Mouse (Mus musculus) ES-Bruce4 (cell line): ENCODE measurements around the gene Gm5478. TPM values are rescaled to one million over a fixed set of nuclear protein-coding genes. Genes with fewer than 3 reads are reported as not detected.

Experiments
- H3K27ac ChIP-seq: 2 replicates; pipeline ENCODE4 v1.5.1; 2012; ENCODE audit warnings: low read length, inconsistent platforms; ENCODE audit not compliant: insufficient read depth
- H3K27me3 ChIP-seq: 2 replicates; pipeline ENCODE4 v1.6.1; 2012; ENCODE audit warnings: mild to moderate bottlenecking, low read length, inconsistent platforms; ENCODE audit not compliant: control insufficient read depth, poor library complexity, insufficient read depth, severe bottlenecking
- H3K36me3 ChIP-seq: 2 replicates; pipeline ENCODE4 v1.6.1; 2012; ENCODE audit warnings: inconsistent platforms, mild to moderate bottlenecking, low read length, moderate library complexity; ENCODE audit not compliant: control insufficient read depth, poor library complexity, insufficient read depth, severe bottlenecking
- H3K4me1 ChIP-seq: one replicate; pipeline ENCODE4 v1.8.1; 2011; ENCODE audit warnings: low read length; ENCODE audit not compliant: control insufficient read depth, insufficient read depth
- H3K4me3 ChIP-seq: 2 replicates; pipeline ENCODE4 v1.5.1; 2011; ENCODE audit warnings: low read depth, mild to moderate bottlenecking, low read length
- H3K9ac ChIP-seq: 2 replicates; pipeline ENCODE4 v1.6.1; 2012; ENCODE audit warnings: low read depth, mild to moderate bottlenecking, inconsistent platforms; ENCODE audit not compliant: poor library complexity, severe bottlenecking
- H3K9me3 ChIP-seq: replicated peaks from 2 replicates; pipeline ENCODE4 v1.6.1; 2012; ENCODE audit warnings: mild to moderate bottlenecking, low read length, inconsistent platforms; ENCODE audit not compliant: control insufficient read depth, poor library complexity, insufficient read depth, severe bottlenecking
- CTCF ChIP-seq: IDR thresholded peaks from one replicate; pipeline ENCODE4 v1.8.1; 2011; ENCODE audit warnings: low read depth, low read length
- EP300 ChIP-seq: IDR thresholded peaks from 2 replicates; pipeline ENCODE4 v1.6.1; 2011; ENCODE audit warnings: low read depth, low read length; ENCODE audit not compliant: insufficient read depth
- POLR2A ChIP-seq: IDR thresholded peaks from one replicate; pipeline ENCODE4 v1.8.1; 2011; ENCODE audit warnings: low read length; ENCODE audit not compliant: insufficient read depth
- polyA plus RNA-seq: library from polyadenylated mRNA; stranded (reverse); fragments of >200 nt; gene quantifications from 2 replicates; pipeline ENCODE4 v1.2.4, GENCODE M21; 2011; ENCODE audit warnings: low read depth; ENCODE audit not compliant: missing spikeins, insufficient read depth, insufficient read length

The Gm5478 gene
- polyA plus RNA-seq, 1 experiment, result not detected

DNA sequence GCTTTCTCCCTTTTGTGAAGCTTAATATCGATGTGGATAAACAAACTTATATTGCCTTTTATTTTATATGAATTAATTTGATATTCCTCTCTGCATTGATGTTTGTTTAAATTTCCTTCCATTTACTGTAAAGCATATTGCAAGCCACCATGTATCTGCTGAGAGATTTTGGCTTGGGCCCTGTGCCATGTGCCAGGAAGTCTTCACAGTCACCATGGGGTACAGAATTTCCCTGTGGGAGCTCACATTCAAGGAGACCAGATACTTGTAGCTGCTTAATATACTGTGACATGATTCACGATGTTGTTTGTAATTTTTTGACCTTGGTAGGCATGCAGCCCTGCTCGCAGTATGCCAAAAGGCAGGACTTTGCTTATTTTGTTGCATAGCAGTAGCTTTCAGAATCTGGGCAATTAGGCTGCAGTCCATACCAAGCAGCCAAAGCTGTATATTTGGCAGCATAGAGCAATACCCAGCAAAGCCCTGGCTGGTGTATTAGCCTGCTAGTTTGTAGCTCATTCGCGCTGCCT lies 5.6 kb upstream of the Gm5478 start:
- H3K27ac ChIP-seq, result no peak overlapping the region
- H3K4me3 ChIP-seq, result no peak overlapping the region
- H3K9me3 ChIP-seq, result no peaks in the 10 kb centered on the region
- no peak overlapping the region for H3K9ac ChIP-seq
- H3K4me1 ChIP-seq, result no peaks in the 10 kb centered on the region
- TF ChIP-seq CTCF (no peak), POLR2A (no peak), EP300 (no peak)
- no peaks in the 10 kb centered on the region for H3K27me3 ChIP-seq
- H3K36me3 ChIP-seq, result no peaks in the 10 kb centered on the region

DNA sequence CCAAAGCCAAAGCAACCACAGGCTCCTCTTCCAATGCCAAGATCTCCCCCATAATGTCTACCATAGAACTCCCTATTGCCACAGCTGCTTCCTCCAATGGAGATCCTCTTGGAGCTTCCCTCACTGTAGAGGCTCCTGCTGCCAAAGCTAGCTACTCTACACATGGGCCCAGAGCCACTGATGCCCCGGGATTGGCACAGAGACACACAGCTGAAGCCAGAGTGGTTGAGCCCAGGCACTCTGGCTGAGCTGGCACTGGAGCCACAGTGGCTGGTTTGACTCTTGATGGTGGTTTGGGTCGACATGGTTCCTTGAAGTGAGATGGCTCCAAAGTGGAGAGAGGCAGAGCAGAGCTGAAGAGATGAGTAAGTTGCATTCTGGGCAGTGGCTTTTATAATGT lies 19.3 kb downstream of the Gm5478 start, which contains the start of gene Gm5414:
Gm5414 (minus strand) TSS at position 305 of the 400 bp plus-strand sequence.
- Histone ChIP-seq H3K9me3 (no peaks in the 10 kb centered on the region), H3K9ac (no peak within 1 kb of the TSS), H3K27ac (no peak within 1 kb of the TSS), H3K4me3 (no peak within 1 kb of the TSS), H3K36me3 (no peaks in the 10 kb centered on the region), H3K4me1 (no peaks in the 10 kb centered on the region), H3K27me3 (no peaks in the 10 kb centered on the region)
- TF ChIP-seq EP300 (no peak), POLR2A (no peak), CTCF (no peak)

DNA sequence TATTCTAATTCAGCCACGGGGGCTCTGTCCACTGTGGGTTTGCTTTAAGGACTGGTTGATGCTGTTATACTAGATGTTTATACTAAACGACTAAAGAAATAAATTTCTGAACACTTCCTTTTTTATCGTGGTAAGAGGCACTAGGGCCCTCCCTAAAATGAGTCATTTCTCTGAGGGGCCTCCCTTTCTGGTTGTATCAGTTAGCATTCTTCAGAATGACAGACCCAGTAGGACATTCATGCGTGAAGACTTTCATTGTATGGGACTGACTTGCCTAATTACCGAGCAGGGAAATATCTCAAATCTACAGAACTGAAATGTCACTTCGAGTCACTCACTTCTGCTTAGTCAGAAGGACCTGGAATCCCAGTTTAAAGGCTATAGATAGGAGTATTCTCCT lies 48.1 kb downstream of the Gm5478 start:
- Histone ChIP-seq H3K4me1 (no peaks in the 10 kb centered on the region), H3K27ac (no peak overlapping the region), H3K9ac (no peak overlapping the region), H3K9me3 (peaks cover 3% of the 10 kb centered on the region; the same call in 1 of the 2 replicates), H3K4me3 (no peak overlapping the region), H3K36me3 (no peaks in the 10 kb centered on the region), H3K27me3 (no peaks in the 10 kb centered on the region)
- no peak for TF ChIP-seq CTCF
- TF ChIP-seq POLR2A, result no peak
- no peak for TF ChIP-seq EP300

Other genes with a start within 250 kb of the Gm5478 start
- 30.7 and 36.4 TPM in 2 replicates for gene Krt7, start 236.3 kb downstream of the Gm5478 start, polyA plus RNA-seq
- gene Krt87, start 208.6 kb downstream of the Gm5478 start, polyA plus RNA-seq, result not detected in 2 replicates
- gene Krt88, start 199.6 kb downstream of the Gm5478 start, polyA plus RNA-seq, result not detected in 2 replicates
- not detected in 2 replicates for gene Krt81, start 183.6 kb downstream of the Gm5478 start, polyA plus RNA-seq
- gene Krt86, start 173.9 kb downstream of the Gm5478 start, polyA plus RNA-seq, result not detected in 2 replicates
- not detected in 2 replicates for gene Krt83, start 155.9 kb downstream of the Gm5478 start, polyA plus RNA-seq
- gene Gm49425, start 130.1 kb downstream of the Gm5478 start, polyA plus RNA-seq, result not detected in 2 replicates
- not detected in 2 replicates for gene Krt84, start 114.6 kb downstream of the Gm5478 start, polyA plus RNA-seq
- gene Krt82, start 96.7 kb downstream of the Gm5478 start, polyA plus RNA-seq, result not detected in 2 replicates
- not detected in 2 replicates for gene Krt90, start 84.4 kb downstream of the Gm5478 start, polyA plus RNA-seq
- not detected in 2 replicates for gene Krt75, start 73.5 kb downstream of the Gm5478 start, polyA plus RNA-seq
- gene Gm5414, start 19.2 kb downstream of the Gm5478 start, polyA plus RNA-seq, result not detected in 2 replicates
- gene Krt6b, start 32.9 kb upstream of the Gm5478 start, polyA plus RNA-seq, result not detected in 2 replicates
- not detected in 2 replicates for gene Krt6a, start 46.9 kb upstream of the Gm5478 start, polyA plus RNA-seq
- not detected in 2 replicates for gene Krt5, start 65.5 kb upstream of the Gm5478 start, polyA plus RNA-seq
- gene Krt71, start 95.7 kb upstream of the Gm5478 start, polyA plus RNA-seq, result not detected in 2 replicates
- gene Krt72, start 139.1 kb upstream of the Gm5478 start, polyA plus RNA-seq, result not detected in 2 replicates
- not detected in 2 replicates for gene Krt73, start 155.0 kb upstream of the Gm5478 start, polyA plus RNA-seq
- gene Krt2, start 170.8 kb upstream of the Gm5478 start, polyA plus RNA-seq, result not detected in 2 replicates
- gene Krt1, start 203.4 kb upstream of the Gm5478 start, polyA plus RNA-seq, result not detected in 2 replicates
- not detected in 2 replicates for gene Krt77, start 222.3 kb upstream of the Gm5478 start, polyA plus RNA-seq
- gene Krt76, start 245.5 kb upstream of the Gm5478 start, polyA plus RNA-seq, result not detected in 2 replicates